Mouse (Mus musculus) ovary, adult 18-20 months (tissue): ENCODE results near the gene Amh.
A peak's percentile ranks its signal among the peaks of the same experiment; 100 is the strongest.
"Not testable (repeated sequence)": the region's sequence is repeated elsewhere in the genome, so short reads cannot be mapped to it uniquely, and the experiment has no call there.

ENCODE experiments used
- DNase-seq: peaks from one replicate; pipeline ENCODE4 v3.0.0; 2022; ENCODE audit warnings: low spot score, mixed read lengths

Amh gene

GRCm38 (mm10) chr10:80827870-80828420 is 22.9 kb downstream of the Amh start:
- DNase-seq = no peak

- DNase-seq = not testable (repeated sequence)
Observed at GRCm38 (mm10) chr10:80828587-80828986, 23.5 kb downstream of the Amh start.

GRCm38 (mm10) chr10:80829359-80830278 is 24.6 kb downstream of the Amh start:
- DNase-seq = no peak

GRCm38 (mm10) chr10:80831136-80831535 is 26.1 kb downstream of the Amh start:
- DNase-seq = peak; percentile 51

GRCm38 (mm10) chr10:80832818-80833217 is 27.8 kb downstream of the Amh start:
- DNase-seq = no peak

- DNase-seq = no peak
Observed at GRCm38 (mm10) chr10:80835617-80836016, 30.6 kb downstream of the Amh start.

- no peak for DNase-seq
Observed at GRCm38 (mm10) chr10:80836949-80837379, 31.9 kb downstream of the Amh start.

GRCm38 (mm10) chr10:80837827-80838226 is 32.8 kb downstream of the Amh start:
- DNase-seq = no peak

GRCm38 (mm10) chr10:80838346-80838912 is 33.4 kb downstream of the Amh start:
- DNase-seq = no peak

- DNase-seq = no peak
Observed at GRCm38 (mm10) chr10:80839848-80840247, 34.8 kb downstream of the Amh start.

GRCm38 (mm10) chr10:80841685-80842084 is 36.6 kb downstream of the Amh start:
- DNase-seq = no peak

GRCm38 (mm10) chr10:80842334-80842733 is 37.3 kb downstream of the Amh start:
- no peak for DNase-seq

- DNase-seq = no peak
Observed at GRCm38 (mm10) chr10:80843087-80843930, 38.3 kb downstream of the Amh start.

- no peak for DNase-seq
Observed at GRCm38 (mm10) chr10:80843931-80844547, 39.0 kb downstream of the Amh start, which contains the start of gene Lingo3. Lingo3 (minus strand) TSS chr10:80844039.

- no peak for DNase-seq
Observed at GRCm38 (mm10) chr10:80845055-80845693, 40.1 kb downstream of the Amh start.

- DNase-seq = no peak
Observed at GRCm38 (mm10) chr10:80845732-80846131, 40.7 kb downstream of the Amh start.

- no peak for DNase-seq
Observed at GRCm38 (mm10) chr10:80848571-80848970, 43.5 kb downstream of the Amh start.

- peak; percentile 93 for DNase-seq
Observed at GRCm38 (mm10) chr10:80854913-80855748, 50.1 kb downstream of the Amh start, which contains the start of the genes Lsm7 and Sppl2b. Lsm7 (minus strand) TSS chr10:80855209. Sppl2b (plus strand) TSS chr10:80855275.

GRCm38 (mm10) chr10:80855749-80856073 is 50.7 kb downstream of the Amh start:
- no peak for DNase-seq

GRCm38 (mm10) chr10:80856267-80856666 is 51.2 kb downstream of the Amh start:
- DNase-seq = no peak
